Mouse (Mus musculus): ENCODE data around the gene Gm20390.

Gm20390 gene

GRCm38 (mm10) chr11:93906834-93907233 lies 61.3 kb downstream of the Gm20390 start:
- in situ Hi-C loops (cut with MboI; ENCODE audit: unreplicated experiment in 2 of 2) = no loop called here

All from v-Abl transformed pro-B cells (cell line).